Mouse (Mus musculus) mature B cell (primary cell): Measurements from ENCODE around the gene Fmc1.

Experiments
- in situ Hi-C: fragments of 300-500 bp; cut with MboI; formaldehyde crosslinking; loops from 2 replicates; pipeline ENCODE4 v1.14.3; 2019

Fmc1 gene

DNA sequence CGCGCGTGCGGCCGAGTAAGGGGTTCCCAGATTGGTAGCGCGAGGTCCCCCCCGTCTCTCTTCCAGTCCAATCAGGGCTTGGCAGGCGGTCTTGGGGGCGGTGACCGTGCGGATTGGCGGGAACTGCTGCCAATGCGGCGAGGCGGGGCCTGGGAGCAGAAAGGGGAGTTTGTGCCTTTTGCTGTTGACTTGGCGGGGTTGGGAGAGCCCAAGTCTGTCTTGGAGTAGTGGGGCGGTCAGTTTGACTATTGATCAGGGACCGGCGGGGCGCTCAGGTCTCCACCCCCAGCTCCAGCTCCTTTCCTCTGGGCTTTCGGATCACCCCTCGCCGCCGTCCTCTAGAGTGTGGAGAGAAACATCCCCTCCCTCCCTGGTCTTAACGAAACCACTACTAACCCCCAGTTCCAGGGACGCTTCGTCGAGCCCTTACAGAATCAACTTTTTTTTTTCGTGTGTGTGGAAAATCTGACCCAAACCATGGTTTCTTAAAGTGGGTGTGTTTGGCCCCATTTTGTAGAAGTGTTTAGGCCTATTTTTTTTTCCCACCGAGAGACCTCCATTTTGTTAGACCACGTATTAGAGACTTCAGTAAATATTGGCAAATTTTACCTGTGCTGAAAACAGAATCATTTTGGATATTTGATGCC, 18.8 kb downstream of the Fmc1 start:
- in situ Hi-C loops = no loop called here

DNA sequence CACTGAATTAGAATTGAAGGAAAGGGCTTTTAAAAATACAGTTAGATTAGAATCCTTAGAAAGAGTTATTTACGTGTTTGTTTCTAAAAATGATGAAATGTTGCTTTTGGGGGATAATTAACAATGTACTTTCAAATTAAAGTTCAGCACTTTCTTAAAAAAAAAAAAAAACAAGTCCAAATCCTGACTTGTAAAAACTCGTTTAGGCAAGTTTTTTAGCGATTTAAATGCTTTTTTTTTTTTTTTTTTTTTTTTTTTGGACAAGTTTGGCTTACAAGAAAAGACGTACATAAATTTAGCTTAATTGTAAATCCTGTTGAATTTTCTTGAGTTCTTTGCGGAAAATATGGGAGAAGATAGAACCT, 19.3 kb downstream of the Fmc1 start:
- in situ Hi-C loops = no loop called here

DNA sequence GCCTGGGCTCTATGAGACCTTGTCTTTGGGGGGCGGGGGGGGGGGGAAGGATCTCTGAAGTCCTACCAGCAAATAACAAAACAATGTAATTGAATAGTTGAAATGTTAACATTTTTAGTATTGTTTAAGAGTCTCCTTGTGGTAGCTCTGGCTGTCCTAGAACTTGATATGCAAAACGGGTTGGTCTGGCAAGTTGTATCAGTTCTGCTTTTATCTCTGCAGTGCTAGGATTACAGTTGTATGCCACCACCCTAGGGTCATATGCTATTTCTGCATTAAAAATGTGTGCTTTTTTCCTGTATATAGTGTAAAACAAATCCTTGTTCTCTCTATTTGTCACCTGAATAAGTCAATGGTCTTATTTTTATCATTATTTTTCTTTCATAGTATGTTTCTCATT, 42.8 kb downstream of the Fmc1 start:
- in situ Hi-C loops = no loop called here

DNA sequence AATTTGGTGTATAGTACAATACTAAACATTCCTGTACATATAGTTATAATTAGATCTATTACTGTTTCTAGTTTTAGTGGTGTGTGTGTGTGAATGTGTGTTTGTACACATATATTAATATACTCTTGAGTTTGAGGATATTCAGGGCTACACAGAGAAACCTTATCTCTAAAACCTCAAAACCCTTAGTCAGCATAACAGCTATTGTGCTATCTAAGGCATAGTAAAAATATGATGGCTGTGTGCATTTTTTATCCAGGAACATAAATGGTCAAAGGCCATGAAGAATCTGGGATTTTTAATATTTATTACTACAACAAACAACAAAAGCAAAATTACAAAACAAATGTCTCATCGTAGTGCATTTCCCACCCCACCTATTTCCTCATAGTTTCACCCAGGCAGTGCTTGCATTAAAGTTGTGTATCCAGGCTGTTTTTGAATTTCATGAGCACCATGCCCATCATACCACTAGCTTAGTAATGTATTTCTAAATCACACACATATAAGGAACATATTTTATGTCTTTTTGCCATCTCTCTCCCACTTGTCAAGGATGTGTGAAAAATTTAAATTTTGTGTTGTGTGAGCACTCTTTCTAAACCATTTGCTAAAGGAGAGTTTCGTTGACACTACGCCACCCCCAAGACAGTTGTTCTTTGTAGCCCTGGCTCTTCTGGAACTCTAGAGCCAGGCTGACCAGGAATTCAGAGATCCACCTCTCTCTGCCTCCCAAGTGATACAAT, 47.0 kb downstream of the Fmc1 start:
- in situ Hi-C loops = no loop called here

DNA sequence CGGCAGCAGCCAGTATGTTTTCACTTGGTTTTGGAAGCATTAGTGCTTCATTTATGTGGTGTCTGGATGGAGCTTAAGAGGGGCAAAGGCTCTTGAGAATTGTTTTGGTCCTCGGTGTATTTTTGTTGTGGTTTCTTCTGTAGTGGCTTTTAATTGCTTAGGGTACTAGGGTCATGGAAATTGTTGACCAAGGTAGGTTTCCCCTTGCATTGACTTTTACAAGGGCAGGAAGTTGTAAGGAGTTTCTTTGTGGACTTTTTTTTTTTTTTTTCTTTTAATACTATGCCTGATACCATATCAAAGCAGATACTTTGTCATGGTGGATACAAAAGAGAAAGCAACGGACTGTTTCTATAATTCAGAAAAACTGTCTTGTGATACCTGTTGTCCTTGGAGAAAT, 48.4 kb downstream of the Fmc1 start:
- in situ Hi-C loops = no loop called here
